Mouse (Mus musculus) liver, embryonic 16.5 days (tissue): ENCODE measurements around the gene Ripk1. TPM values are rescaled to one million over a fixed set of nuclear protein-coding genes. Genes with fewer than 3 reads are reported as not detected.

Experiments used
- ATAC-seq: fragments of 200-750 bp; cut with Nextera tagmentation; 2 replicates; pipeline ENCODE4 v1.8.0; 2017; ENCODE audit warnings: low read depth, mild to moderate bottlenecking, moderate number of reproducible peaks, moderate library complexity
- H3K27ac ChIP-seq: fragments of 300-500 bp; sonication (generic); 2 replicates; pipeline ENCODE4 v1.5.1; 2014; ENCODE audit warnings: mild to moderate bottlenecking, low read length
- H3K27me3 ChIP-seq: fragments of 300-500 bp; sonication (generic); 2 replicates; pipeline ENCODE4 v1.6.1; 2014; ENCODE audit warnings: low read depth, low read length, mixed read lengths; ENCODE audit not compliant: control insufficient read depth, insufficient read depth
- H3K36me3 ChIP-seq: fragments of 300-500 bp; sonication (generic); 2 replicates; pipeline ENCODE4 v1.6.1; 2014; ENCODE audit warnings: mild to moderate bottlenecking; ENCODE audit not compliant: control insufficient read depth, insufficient read depth
- H3K4me1 ChIP-seq: fragments of 300-500 bp; sonication (generic); 2 replicates; pipeline ENCODE4 v1.6.1; 2014; ENCODE audit warnings: low read depth, low read length, mixed read lengths; ENCODE audit not compliant: control insufficient read depth
- H3K4me2 ChIP-seq: fragments of 300-500 bp; sonication (generic); 2 replicates; pipeline ENCODE4 v1.6.1; 2014; ENCODE audit warnings: low read depth, low read length, mixed read lengths
- H3K4me3 ChIP-seq: fragments of 300-500 bp; sonication (generic); 2 replicates; pipeline ENCODE4 v1.5.1; 2014; ENCODE audit warnings: low read depth, mild to moderate bottlenecking, low read length
- H3K9ac ChIP-seq: fragments of 300-500 bp; sonication (generic); 2 replicates; pipeline ENCODE4 v1.6.1; 2014; ENCODE audit warnings: low read depth, low read length
- H3K9me3 ChIP-seq: fragments of 300-500 bp; sonication (generic); replicated peaks from 2 replicates; pipeline ENCODE4 v1.6.1; 2016; ENCODE audit warnings: low read length; ENCODE audit not compliant: control insufficient read depth
- WGBS: fragments of 180-500 bp; shearing (Covaris S2); extraction: QIAGEN DNeasy Blood & Tissue Kit; methylation state at CpG from one replicate; pipeline ENCODE4 v1.1.7; 2014; ENCODE audit not compliant: insufficient replicate concordance; 5-methylcytosine and 5-hydroxymethylcytosine counted together
- polyA plus RNA-seq: library from polyadenylated mRNA; unstranded; fragments of >200 nt; fragmentation: Nextera tagmentation; extraction: Ambion mirVana; gene quantifications from 2 replicates; pipeline ENCODE4 v1.2.1, GENCODE M21; 2015

Gene Ripk1
- polyA plus RNA-seq, 1 experiment from 2014 or later = 10.5 TPM

- no peaks in the 10 kb centered on the region for H3K36me3 ChIP-seq
- no peak overlapping the region for H3K4me3 ChIP-seq
- no peak for ATAC-seq
- peaks cover 15% of the 10 kb centered on the region for H3K4me1 ChIP-seq
- no peak overlapping the region for H3K9ac ChIP-seq
- no peaks in the 10 kb centered on the region for H3K27me3 ChIP-seq
- no peaks in the 10 kb centered on the region for H3K9me3 ChIP-seq
- no peak overlapping the region for H3K4me2 ChIP-seq
- H3K27ac ChIP-seq = no peak overlapping the region
Observed at GRCm38 (mm10) chr13:33966574-33966973, 35.6 kb upstream of the Ripk1 start.

- Histone ChIP-seq H3K27ac (no peak overlapping the region), H3K36me3 (no peaks in the 10 kb centered on the region), H3K27me3 (no peaks in the 10 kb centered on the region), H3K4me3 (no peak overlapping the region), H3K9me3 (no peaks in the 10 kb centered on the region), H3K4me1 (no peaks in the 10 kb centered on the region), H3K9ac (no peak overlapping the region), H3K4me2 (no peak overlapping the region)
- WGBS = 66% methylated on average over 5 of the region's 5 CpGs
- ATAC-seq = no peak
Observed at GRCm38 (mm10) chr13:33989625-33990024, 12.5 kb upstream of the Ripk1 start.

GRCm38 (mm10) chr13:33995197-33995596, 7.0 kb upstream of the Ripk1 start:
- Histone ChIP-seq H3K4me1 (no peaks in the 10 kb centered on the region), H3K27me3 (no peaks in the 10 kb centered on the region), H3K27ac (no peak overlapping the region), H3K36me3 (no peaks in the 10 kb centered on the region), H3K9me3 (no peaks in the 10 kb centered on the region), H3K4me3 (no peak overlapping the region), H3K4me2 (no peak overlapping the region), H3K9ac (no peak overlapping the region)
- 17% methylated on average over 1 of the region's 1 CpGs for WGBS
- no peak for ATAC-seq

- H3K27me3 ChIP-seq = no peaks in the 10 kb centered on the region
- H3K9ac ChIP-seq = peak overlapping the region; percentile 90
- 0% methylated on average over 5 of the region's 5 CpGs for WGBS
- no peak for ATAC-seq
- H3K27ac ChIP-seq = peak overlapping the region; percentile 92
- H3K4me2 ChIP-seq = peak overlapping the region; percentile 85
- peak overlapping the region; percentile 98 for H3K4me3 ChIP-seq
- H3K9me3 ChIP-seq = no peaks in the 10 kb centered on the region
- H3K36me3 ChIP-seq = no peaks in the 10 kb centered on the region
- H3K4me1 ChIP-seq = peaks cover 5% of the 10 kb centered on the region
Observed at GRCm38 (mm10) chr13:34003058-34003457, 895 bp downstream of the Ripk1 start.

GRCm38 (mm10) chr13:34007234-34007633, 5.1 kb downstream of the Ripk1 start:
- no peak overlapping the region for H3K27ac ChIP-seq
- no peaks in the 10 kb centered on the region for H3K27me3 ChIP-seq
- ATAC-seq = no peak
- peaks cover 5% of the 10 kb centered on the region for H3K4me1 ChIP-seq
- no peak overlapping the region for H3K4me2 ChIP-seq
- H3K4me3 ChIP-seq = no peak overlapping the region
- H3K9me3 ChIP-seq = no peaks in the 10 kb centered on the region
- WGBS = 54% methylated on average over 2 of the region's 2 CpGs
- peaks cover 11% of the 10 kb centered on the region; the same call in 1 of the 2 replicates for H3K36me3 ChIP-seq
- no peak overlapping the region for H3K9ac ChIP-seq

GRCm38 (mm10) chr13:34016927-34017569, 14.9 kb downstream of the Ripk1 start:
- no peak for ATAC-seq
- Histone ChIP-seq H3K27me3 (no peaks in the 10 kb centered on the region), H3K27ac (no peak overlapping the region), H3K9me3 (no peaks in the 10 kb centered on the region), H3K36me3 (peaks cover 56% of the 10 kb centered on the region), H3K4me1 (no peaks in the 10 kb centered on the region), H3K9ac (no peak overlapping the region), H3K4me2 (no peak overlapping the region), H3K4me3 (no peak overlapping the region)
- WGBS = 86% methylated on average over 9 of the region's 9 CpGs

GRCm38 (mm10) chr13:34018521-34018920, 16.4 kb downstream of the Ripk1 start:
- no peaks in the 10 kb centered on the region for H3K27me3 ChIP-seq
- H3K9me3 ChIP-seq = no peaks in the 10 kb centered on the region
- H3K27ac ChIP-seq = no peak overlapping the region
- H3K36me3 ChIP-seq = peaks cover 59% of the 10 kb centered on the region
- H3K4me2 ChIP-seq = no peak overlapping the region
- H3K4me3 ChIP-seq = no peak overlapping the region
- H3K9ac ChIP-seq = no peak overlapping the region
- no peak for ATAC-seq
- 83% methylated on average over 1 of the region's 1 CpGs for WGBS
- H3K4me1 ChIP-seq = no peaks in the 10 kb centered on the region

GRCm38 (mm10) chr13:34021998-34022397, 19.8 kb downstream of the Ripk1 start:
- H3K9ac ChIP-seq = no peak overlapping the region
- H3K36me3 ChIP-seq = peaks cover 36% of the 10 kb centered on the region
- H3K27me3 ChIP-seq = no peaks in the 10 kb centered on the region
- no peak overlapping the region for H3K27ac ChIP-seq
- 85% methylated on average over 2 of the region's 2 CpGs for WGBS
- no peaks in the 10 kb centered on the region for H3K9me3 ChIP-seq
- no peak overlapping the region for H3K4me2 ChIP-seq
- no peak for ATAC-seq
- H3K4me1 ChIP-seq = no peaks in the 10 kb centered on the region
- H3K4me3 ChIP-seq = no peak overlapping the region

GRCm38 (mm10) chr13:34032041-34032440, 29.9 kb downstream of the Ripk1 start:
- Histone ChIP-seq H3K27ac (peak overlapping the region; percentile 19; the same call in 1 of the 2 replicates), H3K9ac (no peak overlapping the region), H3K4me3 (no peak overlapping the region), H3K4me2 (no peak overlapping the region), H3K4me1 (peaks cover 14% of the 10 kb centered on the region), H3K27me3 (no peaks in the 10 kb centered on the region), H3K36me3 (peaks cover 9% of the 10 kb centered on the region), H3K9me3 (no peaks in the 10 kb centered on the region)
- 34% methylated on average over 2 of the region's 2 CpGs for WGBS
- ATAC-seq = peak; percentile 64
